Mouse (Mus musculus): ENCODE measurements around the gene Cfap65. TPM values are rescaled to one million over a fixed set of nuclear protein-coding genes. Genes with fewer than 3 reads are reported as not detected.

The Cfap65 gene
- 0.02 TPM in 1 of 2 replicates, not detected in the other for polyA plus RNA-seq (2012; rRNA removed)

GRCm38 (mm10) chr1:74935402-74935801, at the start of gene Cfap65:
Gene Cfap65 (minus strand): TSS chr1:74935599.

GRCm38 (mm10) chr1:74951556-74952210, 16.3 kb upstream of the Cfap65 start, which contains the start of gene Ihh:
Gene Ihh (minus strand): TSS chr1:74951672.

GRCm38 (mm10) chr1:74893134-74893855, 42.1 kb downstream of the Cfap65 start, which contains the start of gene Cryba2:
Gene Cryba2 (minus strand): TSS chr1:74893143.

GRCm38 (mm10) chr1:74885369-74886042, 49.9 kb downstream of the Cfap65 start, which contains the start of gene Fev:
Gene Fev (minus strand): TSS chr1:74885419.

GRCm38 (mm10) chr1:74854306-74855056, 80.9 kb downstream of the Cfap65 start, which contains the start of gene Cdk5r2:
Gene Cdk5r2 (plus strand): TSS chr1:74854934.

Other genes starting within 250 kb of the Cfap65 start
- 6.2 and 8.6 TPM in 2 replicates for gene Cyp27a1, start 222.0 kb downstream of the Cfap65 start, polyA plus RNA-seq (2012; rRNA removed)
- 0.35 and 0.84 TPM in 2 replicates for gene Prkag3, start 186.4 kb downstream of the Cfap65 start, polyA plus RNA-seq (2012; rRNA removed)
- 1.9 and 3.5 TPM in 2 replicates for gene Wnt6, start 163.7 kb downstream of the Cfap65 start, polyA plus RNA-seq (2012; rRNA removed)
- gene Wnt10a, start 144.1 kb downstream of the Cfap65 start, polyA plus RNA-seq (2012; rRNA removed): 4.7 and 7.0 TPM in 2 replicates
- gene Cdk5r2, start 80.7 kb downstream of the Cfap65 start, polyA plus RNA-seq (2012; rRNA removed): 1.2 and 1.7 TPM in 2 replicates
- gene Fev, start 50.2 kb downstream of the Cfap65 start, polyA plus RNA-seq (2012; rRNA removed): 0.46 and 1.0 TPM in 2 replicates
- 0.32 and 0.60 TPM in 2 replicates for gene Cryba2, start 42.5 kb downstream of the Cfap65 start, polyA plus RNA-seq (2012; rRNA removed)
- gene Ihh, start 16.1 kb upstream of the Cfap65 start, polyA plus RNA-seq (2012; rRNA removed): 47.6 and 74.9 TPM in 2 replicates
- 1.4 and 1.6 TPM in 2 replicates for gene Nhej1, start 189.6 kb upstream of the Cfap65 start, polyA plus RNA-seq (2012; rRNA removed)
- gene Slc23a3, start 198.3 kb upstream of the Cfap65 start, polyA plus RNA-seq (2012; rRNA removed): 9.6 and 9.8 TPM in 2 replicates
- gene Cnppd1, start 207.1 kb upstream of the Cfap65 start, polyA plus RNA-seq (2012; rRNA removed): 31.3 and 32.1 TPM in 2 replicates
- 47.6 and 50.4 TPM in 2 replicates for gene Retreg2, start 207.2 kb upstream of the Cfap65 start, polyA plus RNA-seq (2012; rRNA removed)
- gene Zfand2b, start 233.0 kb upstream of the Cfap65 start, polyA plus RNA-seq (2012; rRNA removed): 44.4 and 49.7 TPM in 2 replicates
- 21.4 and 25.5 TPM in 2 replicates for gene Abcb6, start 244.8 kb upstream of the Cfap65 start, polyA plus RNA-seq (2012; rRNA removed)

Measured in stomach, adult 2 months (tissue).